Mouse (Mus musculus) hindbrain, embryonic 10.5 days (tissue): ENCODE data around the gene Arl5c. TPM values are rescaled to one million over a fixed set of nuclear protein-coding genes. Genes with fewer than 3 reads are reported as not detected.

Experiments
- DNase-seq: peaks from one replicate; pipeline ENCODE4 v3.0.0-alpha.2; 2017; ENCODE audit warnings: low spot score
- H3K27ac ChIP-seq: fragments of 300-500 bp; sonication (generic); 2 replicates; pipeline ENCODE4 v1.5.1; 2016; ENCODE audit warnings: mild to moderate bottlenecking, moderate library complexity
- H3K27me3 ChIP-seq: fragments of 300-500 bp; sonication (generic); 2 replicates; pipeline ENCODE4 v1.6.1; 2016; ENCODE audit warnings: mild to moderate bottlenecking; ENCODE audit not compliant: poor library complexity, insufficient read depth, severe bottlenecking
- H3K36me3 ChIP-seq: fragments of 300-500 bp; sonication (generic); 2 replicates; pipeline ENCODE4 v1.6.1; 2016; ENCODE audit warnings: mild to moderate bottlenecking, moderate library complexity
- H3K4me1 ChIP-seq: fragments of 300-500 bp; sonication (generic); replicated peaks from 2 replicates; pipeline ENCODE4 v1.6.1; 2016; ENCODE audit warnings: mild to moderate bottlenecking
- H3K4me3 ChIP-seq: fragments of 300-500 bp; sonication (generic); 2 replicates; pipeline ENCODE4 v1.5.1; 2016; ENCODE audit warnings: mild to moderate bottlenecking, moderate library complexity
- H3K9me3 ChIP-seq: fragments of 300-500 bp; sonication (generic); 2 replicates; pipeline ENCODE4 v1.6.1; 2016; ENCODE audit warnings: mild to moderate bottlenecking, moderate library complexity
- WGBS: fragments of 180-500 bp; shearing (Covaris S2); methylation state at CpG from one replicate; pipeline ENCODE4 v1.1.7; 2016; 5-methylcytosine and 5-hydroxymethylcytosine counted together
- polyA plus RNA-seq: library from polyadenylated mRNA; unstranded; fragments of >200 nt; fragmentation: Nextera tagmentation; extraction: Ambion mirVana; gene quantifications from 2 replicates; pipeline ENCODE4 v1.2.1, GENCODE M21; 2016

Gene Arl5c
- polyA plus RNA-seq, 1 experiment from 2014 or later = 13.3 TPM

DNA sequence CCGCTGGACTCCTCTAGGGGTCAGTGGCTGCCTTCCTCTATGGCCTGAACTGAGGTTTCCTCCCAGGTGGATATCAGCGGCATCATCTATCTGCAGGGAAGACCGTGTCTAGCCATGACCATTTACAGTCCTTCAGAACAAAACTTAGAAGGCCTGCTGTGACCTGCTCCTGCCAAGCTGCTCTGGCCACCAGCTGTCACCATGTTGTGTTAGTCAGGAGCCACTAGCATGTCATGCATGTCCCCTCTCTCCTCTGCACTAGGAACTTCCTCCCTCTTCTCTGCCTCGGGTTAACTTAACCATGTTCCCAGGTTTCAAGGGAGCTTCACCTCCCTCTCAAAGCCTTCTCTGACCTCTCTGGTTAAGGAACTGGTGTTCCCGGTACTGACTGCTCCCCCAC lies 3.8 kb upstream of the Arl5c start:
- H3K9me3 ChIP-seq = no peaks in the 10 kb centered on the region
- no peak overlapping the region for H3K27ac ChIP-seq
- WGBS = 64% methylated on average over 5 of the region's 5 CpGs
- DNase-seq = no peak
- H3K4me3 ChIP-seq = no peak overlapping the region
- H3K27me3 ChIP-seq = peaks cover 65% of the 10 kb centered on the region
- H3K4me1 ChIP-seq = peaks cover 56% of the 10 kb centered on the region
- H3K36me3 ChIP-seq = peaks cover 9% of the 10 kb centered on the region

DNA sequence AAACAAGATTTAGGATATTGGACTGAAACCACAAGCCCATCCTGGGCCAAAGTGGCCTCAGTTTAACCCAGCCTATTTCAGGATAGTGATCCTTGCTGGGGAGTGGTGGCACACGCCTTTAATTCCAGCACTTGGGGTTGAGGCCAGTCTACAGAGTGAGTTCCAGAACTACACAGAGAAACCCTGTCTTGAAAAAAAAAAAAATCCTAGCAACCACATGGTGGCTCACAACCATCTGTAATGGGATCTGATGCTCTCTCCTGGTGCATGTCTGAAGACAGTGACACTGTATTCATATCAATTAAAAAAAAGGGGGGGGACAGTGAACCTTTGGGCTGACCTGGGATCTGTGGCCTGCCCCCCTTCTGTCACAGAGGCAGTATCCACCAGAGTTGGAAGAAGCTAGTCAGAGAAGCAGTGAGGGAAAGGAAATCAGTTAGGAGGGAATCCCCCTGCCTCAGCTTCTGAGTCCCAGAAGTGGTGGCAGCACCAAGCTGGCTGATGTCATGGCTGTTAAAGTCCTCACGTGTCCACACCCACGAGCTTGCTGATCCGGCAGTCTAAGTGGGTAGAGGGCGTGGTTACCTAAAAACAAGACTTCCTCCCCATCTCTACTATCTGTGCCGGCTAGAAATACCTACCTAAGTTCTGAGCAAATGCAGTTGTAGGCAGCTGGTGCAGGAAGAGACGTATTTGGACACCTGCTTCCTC lies 3.1 kb upstream of the Arl5c start:
- Histone ChIP-seq H3K27me3 (peaks cover 66% of the 10 kb centered on the region), H3K9me3 (no peaks in the 10 kb centered on the region), H3K4me1 (peaks cover 63% of the 10 kb centered on the region), H3K4me3 (no peak overlapping the region), H3K36me3 (peaks cover 2% of the 10 kb centered on the region; the same call in 1 of the 2 replicates), H3K27ac (no peak overlapping the region)
- DNase-seq = no peak
- WGBS = 78% methylated on average over 7 of the region's 7 CpGs

DNA sequence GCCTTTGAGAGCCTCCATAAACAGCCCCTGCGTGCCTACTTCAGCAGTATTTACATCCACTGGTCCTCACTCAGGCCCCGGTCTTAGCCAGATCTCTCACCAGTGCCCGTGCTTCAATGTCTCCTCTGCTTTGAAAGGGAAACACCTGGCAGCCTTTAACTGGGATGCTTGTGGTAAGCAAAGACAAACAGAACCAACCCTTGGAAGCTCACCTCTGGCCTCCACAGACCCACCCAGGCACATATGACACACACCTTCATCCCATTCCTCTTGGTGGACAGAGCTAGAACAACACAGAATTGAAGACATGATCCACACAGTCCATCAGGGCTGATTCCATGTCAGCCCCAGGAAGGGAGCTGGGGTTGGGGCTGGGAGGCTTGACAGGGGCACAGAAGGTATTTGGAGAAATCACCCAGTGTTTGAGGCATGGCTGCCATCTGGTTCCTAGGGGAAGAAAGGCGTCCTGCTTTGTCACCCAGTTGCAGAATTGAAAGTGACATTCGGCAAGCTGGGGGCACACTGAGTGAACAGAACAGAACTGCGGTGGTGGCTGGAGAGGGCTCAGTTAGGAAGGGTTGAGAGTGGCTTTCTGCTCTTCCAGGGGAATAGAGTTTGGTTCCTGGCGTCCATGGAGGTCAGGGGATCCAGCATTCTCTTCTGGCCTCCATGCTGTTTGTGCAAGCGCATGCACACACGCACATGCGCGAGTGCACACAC lies 2.3 kb upstream of the Arl5c start:
- H3K9me3 ChIP-seq = no peaks in the 10 kb centered on the region
- 82% methylated on average over 11 of the region's 11 CpGs for WGBS
- H3K4me1 ChIP-seq = peaks cover 58% of the 10 kb centered on the region

DNA sequence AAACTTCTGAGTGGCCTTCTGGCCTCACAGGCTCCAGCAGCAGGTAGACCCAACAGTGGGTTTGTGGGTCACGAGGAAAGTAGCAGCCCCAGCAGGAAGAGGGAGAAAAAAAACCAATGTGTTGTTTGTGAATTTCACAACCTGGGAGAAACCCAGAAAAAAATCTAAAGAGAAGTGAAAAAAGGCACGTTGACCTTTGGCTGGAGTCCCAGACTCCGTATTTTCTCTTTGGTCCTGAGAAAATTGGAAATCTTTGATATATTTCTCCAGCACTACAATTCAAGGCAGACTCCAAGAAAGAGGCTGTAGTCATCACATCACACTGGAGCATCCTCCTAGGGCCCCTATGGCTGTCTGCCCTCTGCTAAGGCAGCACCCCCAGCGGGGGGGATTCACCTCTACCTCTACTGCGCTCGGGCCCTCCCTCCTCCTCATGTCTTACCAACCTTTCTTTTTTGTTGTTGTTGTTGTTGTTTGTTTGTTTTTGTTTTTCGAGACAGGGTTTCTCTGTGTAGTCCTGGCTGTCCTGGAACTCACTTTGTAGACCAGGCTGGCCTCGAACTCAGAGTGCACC lies 1.5 kb upstream of the Arl5c start:
- Histone ChIP-seq H3K9me3 (no peaks in the 10 kb centered on the region), H3K36me3 (no peaks in the 10 kb centered on the region), H3K4me1 (peaks cover 50% of the 10 kb centered on the region), H3K4me3 (no peak overlapping the region), H3K27ac (no peak overlapping the region), H3K27me3 (peaks cover 54% of the 10 kb centered on the region)
- DNase-seq = no peak
- WGBS = 75% methylated on average over 8 of the region's 8 CpGs

More for the DNA sequence above, 2.3 kb upstream of the Arl5c start:
- Histone ChIP-seq H3K27me3 (peaks cover 62% of the 10 kb centered on the region), H3K4me3 (no peak overlapping the region), H3K36me3 (no peaks in the 10 kb centered on the region), H3K27ac (no peak overlapping the region)
- DNase-seq = no peak

DNA sequence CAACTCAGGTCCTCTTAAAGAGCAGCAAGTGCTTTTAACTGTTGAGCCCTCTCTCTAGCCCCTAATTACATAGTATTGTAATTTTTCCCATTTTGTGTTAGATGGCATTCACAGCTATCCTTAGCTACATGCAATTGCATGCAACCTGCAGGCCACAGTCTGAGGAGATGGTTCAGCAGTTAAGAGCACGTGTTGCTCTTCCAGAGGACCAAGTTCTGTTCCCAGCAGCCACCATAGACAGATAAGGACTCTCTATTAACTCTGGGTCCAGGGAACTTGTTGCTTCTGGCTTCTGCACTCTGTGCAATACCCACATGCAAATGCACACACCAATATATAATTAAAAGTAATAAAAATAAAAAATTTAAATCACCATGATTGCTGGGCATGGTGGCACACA lies 710 bp upstream of the Arl5c start:
- peaks cover 46% of the 10 kb centered on the region for H3K27me3 ChIP-seq
- DNase-seq = no peak
- no peak overlapping the region for H3K4me3 ChIP-seq
- H3K36me3 ChIP-seq = no peaks in the 10 kb centered on the region
- peaks cover 43% of the 10 kb centered on the region for H3K4me1 ChIP-seq
- H3K27ac ChIP-seq = no peak overlapping the region
- WGBS = 64% methylated on average over 1 of the region's 1 CpGs
- H3K9me3 ChIP-seq = no peaks in the 10 kb centered on the region

DNA sequence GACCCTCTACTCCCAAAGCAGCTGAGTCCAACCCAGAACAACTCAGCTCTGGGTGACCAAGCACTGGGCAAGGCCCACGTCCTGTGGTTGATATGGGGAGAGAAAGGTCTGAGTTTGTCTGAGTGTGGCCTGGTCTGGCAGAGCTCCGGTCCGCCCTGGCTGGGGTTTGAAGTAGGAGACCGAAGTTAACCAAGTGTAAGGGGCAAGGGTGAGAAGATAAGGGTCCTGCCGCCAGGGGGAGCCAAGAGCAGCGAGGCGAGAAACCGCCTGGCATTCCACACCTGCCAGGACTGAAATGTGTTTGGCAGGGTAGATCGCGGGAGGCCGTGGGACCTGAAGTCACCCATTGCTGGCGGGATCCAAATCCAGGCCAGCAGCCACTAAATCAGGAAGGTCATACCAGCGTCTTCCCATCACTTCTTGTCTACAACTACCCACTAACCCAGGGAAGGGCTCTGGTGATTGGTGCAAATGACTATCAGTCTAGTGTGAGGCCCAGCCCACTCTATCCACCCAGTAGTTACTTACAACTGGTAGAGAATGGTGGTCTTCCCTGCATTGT lies 1.4 kb downstream of the Arl5c start:
- 5% methylated on average over 13 of the region's 13 CpGs for WGBS
- Histone ChIP-seq H3K4me3 (peak overlapping the region; percentile 63), H3K27ac (0 out of 2 replicates have a peak overlapping the region, but pooled peaks have one; percentile 78), H3K27me3 (peaks cover 43% of the 10 kb centered on the region), H3K36me3 (no peaks in the 10 kb centered on the region), H3K4me1 (peaks cover 34% of the 10 kb centered on the region), H3K9me3 (no peaks in the 10 kb centered on the region)
- DNase-seq = peak; percentile 77

DNA sequence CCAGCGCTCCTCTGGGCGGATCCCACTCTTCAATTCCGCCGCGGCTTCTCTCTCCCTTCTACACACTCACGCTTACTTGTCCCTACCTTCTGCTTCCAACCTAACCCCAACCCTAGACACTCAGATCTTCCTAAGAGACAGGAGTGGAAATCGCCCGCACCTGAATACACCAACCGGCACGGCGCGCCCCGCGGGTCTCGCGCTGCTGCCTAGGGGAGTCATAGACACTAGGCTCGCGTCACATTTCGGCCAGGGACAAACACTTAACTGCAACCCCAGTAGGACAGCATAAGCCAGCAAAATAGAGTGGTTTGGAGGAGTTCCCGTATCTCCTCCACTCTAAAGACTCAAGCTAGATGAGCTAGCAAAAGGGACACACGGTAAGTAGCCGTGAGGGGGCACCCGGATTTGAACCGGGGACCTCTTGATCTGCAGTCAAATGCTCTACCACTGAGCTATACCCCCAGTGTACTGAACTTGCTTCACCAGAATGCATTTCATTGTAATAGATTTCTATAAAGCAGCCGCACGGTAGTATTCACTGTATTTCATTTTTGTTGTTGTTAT lies 7.4 kb downstream of the Arl5c start:
- Histone ChIP-seq H3K27ac (peak overlapping the region; percentile 90), H3K4me1 (peaks cover 33% of the 10 kb centered on the region), H3K36me3 (no peaks in the 10 kb centered on the region), H3K27me3 (peaks cover 51% of the 10 kb centered on the region), H3K4me3 (peak overlapping the region; percentile 72), H3K9me3 (no peaks in the 10 kb centered on the region)
- peak; percentile 87 for DNase-seq
- under 1% methylated on average over 26 of the region's 26 CpGs for WGBS

DNA sequence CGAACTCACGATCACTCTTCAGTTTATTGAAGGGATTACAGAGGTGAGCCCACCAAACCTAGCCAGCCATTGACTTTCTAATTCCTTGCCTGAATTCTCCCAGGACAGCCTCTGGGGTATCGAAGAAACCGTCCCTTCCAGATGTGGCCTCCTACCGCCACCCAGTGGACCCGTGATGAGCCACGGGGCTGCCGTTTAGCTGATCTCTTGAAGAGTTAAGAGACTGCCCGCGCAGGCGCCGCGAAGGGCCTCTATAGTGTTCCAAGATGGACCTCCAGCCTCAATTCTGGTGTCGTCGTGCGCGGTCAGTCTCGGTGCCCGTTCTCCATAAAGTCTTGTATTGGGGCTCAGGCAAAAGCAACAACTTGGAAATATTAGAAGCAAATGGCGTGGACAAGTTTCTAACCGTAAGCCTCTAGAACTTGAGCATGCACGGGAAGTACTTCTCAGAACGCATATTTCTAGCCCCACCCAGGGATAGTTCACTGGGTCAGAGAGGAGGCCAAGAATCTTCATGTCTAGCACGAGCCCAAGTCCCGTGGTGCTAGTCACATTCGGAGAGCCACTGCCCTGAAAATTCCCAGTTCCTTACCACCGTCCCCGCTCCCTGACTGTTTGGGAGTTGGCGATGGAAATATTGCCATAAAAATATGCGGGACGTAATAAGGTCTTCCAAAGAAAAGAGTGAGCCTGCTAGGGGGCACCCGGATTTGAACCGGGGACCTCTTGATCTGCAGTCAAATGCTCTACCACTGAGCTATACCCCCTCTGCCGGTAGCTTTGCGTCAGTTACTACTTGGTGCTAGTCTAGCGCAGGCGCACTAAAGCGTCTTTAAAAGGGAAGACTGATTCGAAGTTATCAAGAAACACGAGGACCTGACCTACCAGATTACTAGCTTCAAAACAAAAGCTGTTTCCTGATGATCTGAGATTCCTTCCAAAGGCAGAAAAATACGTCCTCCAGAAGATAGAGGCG lies 8.1 kb downstream of the Arl5c start:
- no peaks in the 10 kb centered on the region for H3K9me3 ChIP-seq
- WGBS = under 1% methylated on average over 42 of the region's 42 CpGs
- peaks cover 59% of the 10 kb centered on the region for H3K27me3 ChIP-seq
- H3K4me3 ChIP-seq = peak overlapping the region; percentile 72
- H3K27ac ChIP-seq = peak overlapping the region; percentile 90
- peaks cover 33% of the 10 kb centered on the region for H3K4me1 ChIP-seq
- H3K36me3 ChIP-seq = no peaks in the 10 kb centered on the region
- DNase-seq = peak; percentile 95

DNA sequence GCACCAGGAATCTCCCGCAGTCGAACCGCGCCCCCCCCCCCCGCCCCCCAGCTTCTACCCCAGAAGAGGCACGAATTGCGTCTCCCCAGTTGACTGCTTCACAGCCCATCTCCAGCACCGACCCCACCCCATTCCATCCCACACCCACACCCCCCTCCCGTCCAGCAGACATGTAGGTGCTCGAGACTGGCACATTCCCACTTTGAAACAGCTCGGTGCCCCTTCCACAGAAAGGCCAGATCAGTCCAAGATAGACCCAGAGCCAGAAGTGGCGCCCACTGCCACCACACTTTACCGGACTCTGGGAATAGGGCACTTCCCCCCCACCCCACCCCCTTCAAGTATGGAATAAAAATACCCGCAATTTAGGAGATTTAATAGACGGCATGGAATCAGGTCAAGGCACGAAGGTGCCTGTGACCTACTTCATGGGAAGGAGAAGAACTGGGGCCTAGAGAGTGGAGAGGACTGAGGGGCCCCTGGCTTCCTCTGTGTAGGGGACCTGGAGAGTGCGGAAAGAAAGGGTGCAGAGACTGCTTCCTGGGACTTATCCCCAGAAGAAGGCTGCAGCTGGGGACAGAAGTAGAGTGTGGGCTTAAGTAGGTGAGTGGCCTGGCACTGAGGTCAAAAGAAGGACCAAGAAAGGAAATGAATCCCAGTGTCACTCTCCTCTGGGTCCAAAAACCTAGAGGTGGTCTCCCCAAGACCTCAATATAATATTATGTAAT lies 9.1 kb downstream of the Arl5c start:
- peaks cover 33% of the 10 kb centered on the region for H3K4me1 ChIP-seq
- peak overlapping the region; percentile 72 for H3K4me3 ChIP-seq
- 29% methylated on average over 17 of the region's 17 CpGs for WGBS
- no peaks in the 10 kb centered on the region for H3K36me3 ChIP-seq
- H3K27me3 ChIP-seq = peaks cover 63% of the 10 kb centered on the region
- DNase-seq = no peak
- H3K9me3 ChIP-seq = no peaks in the 10 kb centered on the region
- H3K27ac ChIP-seq = 0 out of 2 replicates have a peak overlapping the region, but pooled peaks have one; percentile 42

DNA sequence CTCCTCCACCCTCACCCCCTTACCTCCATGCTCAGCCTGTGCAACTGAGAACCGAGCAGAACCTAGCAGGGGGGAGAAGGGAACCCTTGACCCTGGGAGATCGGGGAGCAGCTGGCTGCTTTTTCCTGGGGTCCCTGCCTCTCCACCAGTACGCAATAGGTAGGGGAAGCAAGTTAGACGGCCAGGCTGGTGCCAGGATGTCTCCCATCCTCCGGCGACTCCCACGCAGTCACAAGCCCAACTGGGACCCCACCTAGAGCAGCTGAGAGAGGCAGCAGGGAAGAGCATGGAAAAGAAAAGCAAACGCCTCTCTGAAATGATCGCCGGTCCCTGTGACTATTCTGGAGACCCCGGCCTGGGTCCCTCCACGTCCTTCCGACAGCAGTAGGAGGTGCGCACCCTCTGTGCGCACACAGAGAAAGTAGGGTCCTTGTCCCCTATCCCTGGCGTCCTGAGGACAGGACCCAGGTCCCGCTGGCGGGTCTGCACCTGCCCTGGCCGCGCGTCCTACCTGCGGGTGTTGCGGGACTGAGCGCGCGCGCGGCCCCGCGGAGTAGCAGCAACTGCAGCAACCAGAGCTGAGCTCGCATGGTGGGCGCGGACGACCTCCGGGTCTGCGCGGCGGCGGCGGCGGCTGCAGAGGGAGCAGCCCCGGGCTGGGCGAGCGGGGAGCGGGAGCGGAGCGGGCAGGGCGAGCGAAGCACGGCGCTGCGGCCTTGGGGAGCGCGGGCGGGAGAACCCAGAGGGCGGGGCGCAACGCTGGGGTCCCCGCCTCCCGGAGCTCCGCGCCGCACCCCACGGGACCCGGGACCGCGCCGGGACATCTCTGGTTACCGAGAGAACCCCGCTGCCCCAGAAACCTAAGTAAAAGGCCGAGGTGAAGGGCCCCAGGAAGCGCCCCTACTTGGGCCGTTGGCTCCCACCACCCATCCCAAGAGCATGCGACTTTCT lies 10.0 kb downstream of the Arl5c start, which contains the start of gene Plxdc1:
Gene Plxdc1, minus strand, starts transcription at position 718 of the 951 bp plus-strand sequence.
- Histone ChIP-seq H3K4me1 (peaks cover 37% of the 10 kb centered on the region), H3K9me3 (no peaks in the 10 kb centered on the region), H3K27me3 (peaks cover 59% of the 10 kb centered on the region), H3K4me3 (peak within 1 kb of the TSS; percentile 72), H3K36me3 (no peaks in the 10 kb centered on the region), H3K27ac (peak within 1 kb of the TSS; percentile 42; the same call in 1 of the 2 replicates)
- WGBS = 2% methylated on average over 74 of the region's 74 CpGs
- peak; percentile 32 for DNase-seq
